Mouse (Mus musculus) small intestine, adult 2 months (tissue): Measurements from ENCODE around the gene Nkd1.

Experiments used
- CTCF ChIP-seq: fragments of 200-500 bp; IDR thresholded peaks from 2 replicates; pipeline ENCODE4 v1.5.1; 2012; ENCODE audit warnings: low read depth, mild to moderate bottlenecking, control low read depth, inconsistent platforms, low read length, moderate library complexity, mixed read lengths; ENCODE audit not compliant: insufficient replicate concordance, insufficient read length; ENCODE audit errors: extremely low read depth
- POLR2A ChIP-seq: fragments of 200-500 bp; IDR thresholded peaks from 2 replicates; pipeline ENCODE4 v1.6.1; 2012; ENCODE audit warnings: low read depth, mild to moderate bottlenecking, control low read depth, inconsistent platforms, low read length, moderate library complexity

DNA sequence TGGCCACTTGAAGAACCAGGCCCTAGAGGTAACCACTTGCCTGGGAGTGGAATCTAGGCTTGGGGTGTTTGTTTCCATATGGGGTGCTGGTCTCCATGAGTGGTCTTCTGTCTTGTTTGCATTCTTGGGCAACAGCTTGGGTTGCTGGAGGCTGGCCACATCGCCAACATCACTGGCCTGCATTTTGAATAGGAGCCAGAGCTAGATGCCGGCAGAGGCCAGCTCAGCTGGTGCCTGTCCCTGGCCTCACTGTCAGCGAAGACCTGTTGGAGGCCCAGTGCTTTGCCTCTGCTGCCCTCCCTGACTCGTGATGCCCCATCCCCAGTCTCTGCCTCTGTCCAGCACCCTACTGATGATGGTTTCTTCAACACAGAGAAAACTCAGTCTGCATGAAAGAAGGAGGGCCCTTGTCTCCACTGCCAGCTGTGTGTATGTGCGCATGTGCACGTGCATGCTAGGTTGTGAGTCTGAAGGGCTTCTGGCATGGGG lies 38.9 kb downstream of the Nkd1 start:
- no peak for TF ChIP-seq CTCF
- TF ChIP-seq POLR2A: no peak
